In the genomic region with DNA sequence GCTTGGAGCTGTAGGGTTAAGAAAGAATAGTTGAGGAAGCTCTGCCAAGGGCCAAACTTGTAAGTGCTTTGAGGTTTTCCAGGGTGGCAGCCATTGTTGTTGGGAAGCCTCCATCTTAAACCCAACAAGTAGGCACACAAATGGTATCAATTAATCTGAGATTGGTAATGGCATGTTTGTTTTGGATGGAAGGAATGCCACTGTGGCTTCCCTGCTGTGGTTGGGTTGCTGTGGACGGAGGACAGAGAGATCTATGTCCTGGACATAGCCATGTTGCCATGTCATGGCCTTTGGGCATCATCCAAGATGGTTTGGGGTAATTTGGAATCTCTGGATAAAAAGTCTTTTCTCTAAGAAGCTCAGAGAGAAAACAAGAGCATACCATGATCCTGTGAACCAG, we compare ENCODE assay signal across 26 mouse cellular contexts.
"Had no signal": no experiment of that assay in that cellular context is flagged by ENCODE, and none has a peak within 500 bp of the region (broad histone marks: within the 10 kb centered on the region; RNA-seq: fewer than 3 reads in every experiment).

No protein-coding gene starts in this region.

- H3K36me3 ChIP-seq: heart, embryonic 12.5 days; hindbrain, embryonic 10.5 days; hindbrain, embryonic 12.5 days; intestine, embryonic 15.5 days; limb, embryonic 10.5 days; limb, embryonic 12.5 days; liver, embryonic 13.5 days had no signal

- H3K9ac ChIP-seq: heart, embryonic 12.5 days; hindbrain, embryonic 12.5 days; hindbrain, embryonic 14.5 days; intestine, embryonic 15.5 days; limb, embryonic 12.5 days; liver, embryonic 13.5 days had no signal

- H3K4me2 ChIP-seq: heart, embryonic 12.5 days; hindbrain, embryonic 12.5 days; hindbrain, embryonic 14.5 days; intestine, embryonic 15.5 days; limb, embryonic 12.5 days; liver, embryonic 11.5 days; liver, embryonic 13.5 days had no signal

- H3K27me3 ChIP-seq: hindbrain, embryonic 12.5 days; intestine, embryonic 15.5 days; liver, embryonic 13.5 days had no signal

- H3K27ac ChIP-seq: heart, adult 2 months; hindbrain, embryonic 10.5 days; hindbrain, embryonic 12.5 days; hindbrain, embryonic 14.5 days; intestine, embryonic 15.5 days; layer of hippocampus, adult 2 months; left cerebral cortex, adult 2 months; limb, embryonic 10.5 days; limb, embryonic 12.5 days; liver, embryonic 13.5 days had no signal

- ATAC-seq: hindbrain, embryonic 16.5 days; inflammation-experienced regulatory T-cells, adult 6 months; intestine, embryonic 15.5 days; intestine, postnatal 0 days had no signal

- H3K4me3 ChIP-seq: heart, adult 2 months; heart, embryonic 12.5 days; hindbrain, embryonic 10.5 days; hindbrain, embryonic 12.5 days; intestine, embryonic 15.5 days; layer of hippocampus, adult 2 months; left cerebral cortex, adult 2 months; limb, embryonic 10.5 days; limb, embryonic 12.5 days; liver, embryonic 13.5 days had no signal

- DNase-seq: gastrocnemius, postnatal 14 days; gastrocnemius, postnatal 36 days; heart, adult 11 months; heart, adult 2 months; heart, postnatal 10 days; heart, postnatal 4 days; kidney, adult 18-20 months; kidney, adult 8-10 months; kidney, postnatal 10 days; kidney, postnatal 25 days; kidney, postnatal 4 days; liver; liver, embryonic 13.5 days had no signal

- H3K9me3 ChIP-seq: heart, embryonic 12.5 days; hindbrain, embryonic 10.5 days; hindbrain, embryonic 12.5 days; intestine, embryonic 15.5 days; limb, embryonic 10.5 days; liver, embryonic 13.5 days had no signal

- H3K4me1 ChIP-seq: liver, embryonic 13.5 days had no signal
